Mouse (Mus musculus): ENCODE measurements around the gene A1cf. TPM values are rescaled to one million over a fixed set of nuclear protein-coding genes. Genes with fewer than 3 reads are reported as not detected.

The A1cf gene
- polyA plus RNA-seq, 1 experiment from 2014 or later, result not detected

DNA sequence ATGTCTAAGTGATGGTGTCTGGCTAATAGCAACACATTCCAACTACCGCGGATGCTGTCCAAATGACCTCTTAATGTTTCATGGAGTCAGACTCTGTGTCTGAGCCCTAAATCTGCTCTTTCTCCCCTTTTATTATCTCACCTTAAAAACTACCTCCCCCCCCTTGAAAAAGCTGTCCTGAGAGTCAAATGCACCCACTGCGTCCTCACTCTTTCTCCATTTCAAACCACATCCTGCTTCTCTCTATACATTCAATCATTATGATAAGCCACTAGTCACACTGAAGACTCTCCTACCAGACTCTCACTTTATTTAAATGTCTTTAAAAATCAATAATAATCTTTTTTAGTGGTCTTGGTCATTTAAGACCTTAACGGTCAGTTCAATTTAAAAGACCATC lies 51.8 kb downstream of the A1cf start:
- Histone ChIP-seq H3K36me3 (ENCODE audit: control insufficient read depth, insufficient read depth, low read length) (no peaks in the 10 kb centered on the region), H3K4me1 (ENCODE audit: control insufficient read depth, insufficient read depth, low read length) (no peaks in the 10 kb centered on the region), H3K9me3 (ENCODE audit: control insufficient read depth, low read depth, low read length) (no peaks in the 10 kb centered on the region), H3K27ac (ENCODE audit: low read length) (no peak overlapping the region), H3K9ac (replicated peaks; ENCODE audit: low read depth, low read length) (no peak overlapping the region), H3K4me2 (replicated peaks; ENCODE audit: low read depth, low read length) (no peak overlapping the region), H3K4me3 (ENCODE audit: low read depth, low read length) (no peak overlapping the region), H3K27me3 (ENCODE audit: control insufficient read depth, insufficient read depth, low read length) (no peaks in the 10 kb centered on the region)
- ATAC-seq (ENCODE audit: insufficient number of reproducible peaks, insufficient read depth, low FRiP score, low read depth), result no peak
- WGBS, result 85% methylated on average over 4 of the region's 4 CpGs

DNA sequence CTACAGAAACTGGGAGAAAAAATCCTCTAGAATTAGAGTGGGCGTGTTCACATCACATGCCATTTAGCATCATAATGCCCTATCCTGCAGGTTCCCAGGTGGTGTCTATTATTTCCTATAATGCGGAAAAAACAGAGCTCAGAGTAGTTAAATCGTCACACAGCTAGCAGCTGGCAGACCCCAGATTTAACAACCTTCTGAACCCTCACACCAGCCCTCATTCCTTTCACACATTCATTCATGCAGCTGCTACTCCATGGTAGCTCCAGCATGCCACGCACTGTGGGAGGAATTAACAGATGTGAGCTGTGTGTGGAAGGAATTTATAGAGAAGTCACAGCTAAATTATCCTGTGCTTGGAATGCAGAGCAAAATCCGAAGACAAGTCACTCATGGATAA lies 53.3 kb downstream of the A1cf start:
- no peaks in the 10 kb centered on the region for H3K36me3 ChIP-seq (ENCODE audit: control insufficient read depth, insufficient read depth, low read length)
- WGBS, result 58% methylated on average over 5 of the region's 5 CpGs
- no peak overlapping the region for H3K27ac ChIP-seq (ENCODE audit: low read length)
- no peak overlapping the region for H3K4me2 ChIP-seq (replicated peaks; ENCODE audit: low read depth, low read length)
- H3K9me3 ChIP-seq (ENCODE audit: control insufficient read depth, low read depth, low read length), result no peaks in the 10 kb centered on the region
- no peak overlapping the region for H3K4me3 ChIP-seq (ENCODE audit: low read depth, low read length)
- H3K27me3 ChIP-seq (ENCODE audit: control insufficient read depth, insufficient read depth, low read length), result no peaks in the 10 kb centered on the region
- no peak overlapping the region for H3K9ac ChIP-seq (replicated peaks; ENCODE audit: low read depth, low read length)
- H3K4me1 ChIP-seq (ENCODE audit: control insufficient read depth, insufficient read depth, low read length), result no peaks in the 10 kb centered on the region
- ATAC-seq (ENCODE audit: insufficient number of reproducible peaks, insufficient read depth, low FRiP score, low read depth), result no peak

DNA sequence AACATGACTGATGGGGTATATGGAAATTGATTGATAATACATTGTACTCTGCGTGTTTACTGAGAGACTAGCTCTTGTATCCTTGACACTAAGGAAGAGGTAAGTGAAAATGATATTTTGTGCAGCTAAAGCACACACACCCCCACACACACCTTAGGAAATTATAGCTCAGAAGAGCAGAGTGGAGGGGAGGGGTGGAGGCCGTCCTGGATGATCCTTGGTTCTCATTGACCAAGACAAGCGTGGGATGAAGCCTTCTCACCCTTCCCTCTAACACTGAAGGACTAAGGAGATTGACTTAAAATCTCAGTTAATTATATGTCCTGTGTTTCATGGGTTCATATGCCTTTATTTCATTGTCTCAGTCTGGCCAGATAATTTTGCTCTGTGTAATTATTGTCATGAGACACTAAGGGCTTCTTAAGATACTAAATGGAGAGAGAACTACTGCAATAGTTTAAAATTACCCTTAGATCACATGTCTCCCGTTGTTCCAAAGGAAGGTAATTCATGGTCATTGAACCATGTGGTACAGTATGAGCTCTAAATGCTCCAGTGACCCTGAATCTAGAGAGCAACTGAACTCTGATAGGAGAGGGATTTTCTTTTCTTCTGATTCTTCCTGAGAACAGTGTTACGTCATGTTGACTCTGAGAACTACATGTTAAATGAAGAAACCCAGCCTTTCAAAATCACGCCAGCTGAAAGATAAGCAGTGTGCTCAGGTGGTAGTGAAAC lies 55.2 kb downstream of the A1cf start:
- Histone ChIP-seq H3K4me1 (ENCODE audit: control insufficient read depth, insufficient read depth, low read length) (no peaks in the 10 kb centered on the region), H3K27me3 (ENCODE audit: control insufficient read depth, insufficient read depth, low read length) (no peaks in the 10 kb centered on the region), H3K9ac (replicated peaks; ENCODE audit: low read depth, low read length) (no peak overlapping the region), H3K4me2 (replicated peaks; ENCODE audit: low read depth, low read length) (no peak overlapping the region), H3K4me3 (ENCODE audit: low read depth, low read length) (no peak overlapping the region), H3K36me3 (ENCODE audit: control insufficient read depth, insufficient read depth, low read length) (no peaks in the 10 kb centered on the region), H3K9me3 (ENCODE audit: control insufficient read depth, low read depth, low read length) (no peaks in the 10 kb centered on the region), H3K27ac (ENCODE audit: low read length) (no peak overlapping the region)
- WGBS, result 76% methylated on average over 6 of the region's 6 CpGs
- ATAC-seq (ENCODE audit: insufficient number of reproducible peaks, insufficient read depth, low FRiP score, low read depth), result no peak

DNA sequence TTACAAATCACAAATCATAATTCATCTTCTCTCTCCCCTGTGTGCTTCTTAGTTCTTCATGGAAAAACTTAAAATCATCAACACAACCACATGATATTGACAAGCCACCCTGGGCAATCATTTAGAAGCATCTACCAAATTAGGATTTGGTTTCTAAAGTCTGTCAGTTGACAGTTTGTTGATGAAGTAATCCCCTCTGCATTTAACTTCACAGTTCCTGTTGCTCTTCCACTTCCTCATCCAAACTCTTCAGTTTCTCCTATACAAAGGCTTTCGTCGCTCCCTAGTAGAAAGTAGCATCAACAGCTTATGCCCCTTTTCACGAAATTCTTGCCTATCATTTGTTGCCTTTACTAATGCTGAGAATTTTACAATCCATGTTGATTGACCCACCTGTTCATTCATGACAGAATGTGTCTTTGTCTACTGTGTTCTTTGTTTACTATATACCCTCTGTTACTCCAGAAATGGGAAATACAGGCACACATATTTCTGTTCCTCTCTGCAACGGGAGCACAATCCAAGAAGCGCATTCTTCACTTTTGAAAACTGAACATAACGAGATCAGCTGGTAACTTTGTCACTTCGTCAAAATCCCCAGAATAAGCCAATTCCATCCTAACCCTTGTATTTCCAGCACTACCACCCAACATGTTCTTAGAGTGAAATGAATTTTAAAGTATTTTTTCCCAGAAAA lies 82.4 kb downstream of the A1cf start:
- Histone ChIP-seq H3K4me2 (replicated peaks; ENCODE audit: low read depth, low read length) (no peak overlapping the region), H3K4me3 (ENCODE audit: low read depth, low read length) (no peak overlapping the region), H3K27ac (ENCODE audit: low read length) (no peak overlapping the region), H3K9me3 (ENCODE audit: control insufficient read depth, low read depth, low read length) (no peaks in the 10 kb centered on the region), H3K4me1 (ENCODE audit: control insufficient read depth, insufficient read depth, low read length) (no peaks in the 10 kb centered on the region), H3K9ac (replicated peaks; ENCODE audit: low read depth, low read length) (no peak overlapping the region), H3K36me3 (ENCODE audit: control insufficient read depth, insufficient read depth, low read length) (no peaks in the 10 kb centered on the region), H3K27me3 (ENCODE audit: control insufficient read depth, insufficient read depth, low read length) (no peaks in the 10 kb centered on the region)
- 77% methylated on average over 7 of the region's 7 CpGs for WGBS
- ATAC-seq (ENCODE audit: insufficient number of reproducible peaks, insufficient read depth, low FRiP score, low read depth), result no peak

DNA sequence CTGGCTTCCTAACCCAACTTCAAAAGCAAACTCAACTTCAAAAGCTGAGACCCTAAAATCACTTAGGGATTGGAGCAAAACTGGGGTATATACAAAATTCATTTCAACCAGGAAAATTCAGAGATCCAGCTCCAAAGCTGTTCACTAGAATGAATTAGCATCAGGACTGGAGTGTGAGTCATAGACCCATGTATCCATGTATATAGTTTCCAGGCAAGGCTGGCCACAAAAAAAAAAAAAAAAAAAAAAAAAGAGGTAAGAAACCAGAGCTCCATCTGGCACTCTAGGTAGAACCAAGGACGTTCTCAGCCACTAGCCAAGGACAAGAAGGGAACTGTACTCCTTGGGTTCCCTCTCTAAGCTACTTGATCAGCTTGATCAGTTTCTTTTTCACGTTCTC lies 85.2 kb downstream of the A1cf start:
- 73% methylated on average over 2 of the region's 2 CpGs for WGBS
- H3K27ac ChIP-seq (ENCODE audit: low read length), result no peak overlapping the region

DNA sequence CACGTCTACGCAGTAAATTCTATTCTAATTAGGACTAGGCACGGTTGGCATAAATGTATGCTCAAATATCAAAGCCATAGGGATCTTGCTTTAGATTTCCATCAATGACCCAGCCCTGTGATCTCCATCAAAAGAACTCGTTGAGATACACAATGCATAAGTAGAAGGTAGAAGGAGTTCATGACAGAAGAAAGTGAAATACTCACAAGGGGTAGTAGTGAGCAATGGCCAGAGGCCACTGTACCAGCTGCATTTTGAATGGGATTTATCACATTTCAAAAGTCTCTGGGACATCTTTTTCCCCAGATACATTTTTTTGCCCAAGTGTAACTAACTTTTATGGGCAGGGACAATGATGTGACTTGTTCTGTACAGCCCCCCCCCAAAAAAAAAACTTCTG lies 85.7 kb downstream of the A1cf start:
- Histone ChIP-seq H3K36me3 (ENCODE audit: control insufficient read depth, insufficient read depth, low read length) (no peaks in the 10 kb centered on the region), H3K9ac (replicated peaks; ENCODE audit: low read depth, low read length) (no peak overlapping the region), H3K27ac (ENCODE audit: low read length) (no peak overlapping the region), H3K27me3 (ENCODE audit: control insufficient read depth, insufficient read depth, low read length) (no peaks in the 10 kb centered on the region), H3K4me1 (ENCODE audit: control insufficient read depth, insufficient read depth, low read length) (no peaks in the 10 kb centered on the region), H3K4me3 (ENCODE audit: low read depth, low read length) (no peak overlapping the region), H3K4me2 (replicated peaks; ENCODE audit: low read depth, low read length) (no peak overlapping the region), H3K9me3 (ENCODE audit: control insufficient read depth, low read depth, low read length) (no peaks in the 10 kb centered on the region)
- no peak for ATAC-seq (ENCODE audit: insufficient number of reproducible peaks, insufficient read depth, low FRiP score, low read depth)
- 87% methylated on average over 4 of the region's 4 CpGs for WGBS

More for the DNA sequence above, 85.2 kb downstream of the A1cf start:
- no peaks in the 10 kb centered on the region for H3K4me1 ChIP-seq (ENCODE audit: control insufficient read depth, insufficient read depth, low read length)
- no peak for ATAC-seq (ENCODE audit: insufficient number of reproducible peaks, insufficient read depth, low FRiP score, low read depth)
- no peaks in the 10 kb centered on the region for H3K36me3 ChIP-seq (ENCODE audit: control insufficient read depth, insufficient read depth, low read length)
- no peaks in the 10 kb centered on the region for H3K9me3 ChIP-seq (ENCODE audit: control insufficient read depth, low read depth, low read length)
- no peak overlapping the region for H3K4me2 ChIP-seq (replicated peaks; ENCODE audit: low read depth, low read length)
- H3K9ac ChIP-seq (replicated peaks; ENCODE audit: low read depth, low read length), result no peak overlapping the region
- no peak overlapping the region for H3K4me3 ChIP-seq (ENCODE audit: low read depth, low read length)
- H3K27me3 ChIP-seq (ENCODE audit: control insufficient read depth, insufficient read depth, low read length), result no peaks in the 10 kb centered on the region

DNA sequence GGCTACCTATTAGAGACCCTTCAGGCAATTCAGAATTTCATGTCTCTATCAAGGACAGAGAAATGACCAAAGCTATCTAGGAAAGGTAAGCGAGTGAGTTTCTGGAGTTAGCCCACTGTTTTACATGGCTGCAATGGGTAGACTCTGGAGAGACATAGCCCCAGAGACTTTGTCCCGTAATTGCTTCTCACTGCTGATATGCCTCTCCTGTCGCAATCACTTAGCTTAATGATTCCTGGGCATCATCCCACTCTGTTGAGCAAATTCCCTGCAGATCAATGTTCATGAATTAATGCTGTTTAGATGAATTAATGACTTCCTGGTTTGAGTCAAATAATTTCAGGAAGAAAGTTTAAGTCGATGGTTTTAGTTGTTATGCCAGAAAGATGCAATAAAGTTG lies 86.1 kb downstream of the A1cf start:
- Histone ChIP-seq H3K4me3 (ENCODE audit: low read depth, low read length) (no peak overlapping the region), H3K9me3 (ENCODE audit: control insufficient read depth, low read depth, low read length) (no peaks in the 10 kb centered on the region), H3K9ac (replicated peaks; ENCODE audit: low read depth, low read length) (no peak overlapping the region), H3K4me1 (ENCODE audit: control insufficient read depth, insufficient read depth, low read length) (no peaks in the 10 kb centered on the region), H3K27ac (ENCODE audit: low read length) (no peak overlapping the region), H3K4me2 (replicated peaks; ENCODE audit: low read depth, low read length) (no peak overlapping the region), H3K27me3 (ENCODE audit: control insufficient read depth, insufficient read depth, low read length) (no peaks in the 10 kb centered on the region), H3K36me3 (ENCODE audit: control insufficient read depth, insufficient read depth, low read length) (no peaks in the 10 kb centered on the region)
- no peak for ATAC-seq (ENCODE audit: insufficient number of reproducible peaks, insufficient read depth, low FRiP score, low read depth)
- WGBS, result 83% methylated on average over 4 of the region's 4 CpGs

DNA sequence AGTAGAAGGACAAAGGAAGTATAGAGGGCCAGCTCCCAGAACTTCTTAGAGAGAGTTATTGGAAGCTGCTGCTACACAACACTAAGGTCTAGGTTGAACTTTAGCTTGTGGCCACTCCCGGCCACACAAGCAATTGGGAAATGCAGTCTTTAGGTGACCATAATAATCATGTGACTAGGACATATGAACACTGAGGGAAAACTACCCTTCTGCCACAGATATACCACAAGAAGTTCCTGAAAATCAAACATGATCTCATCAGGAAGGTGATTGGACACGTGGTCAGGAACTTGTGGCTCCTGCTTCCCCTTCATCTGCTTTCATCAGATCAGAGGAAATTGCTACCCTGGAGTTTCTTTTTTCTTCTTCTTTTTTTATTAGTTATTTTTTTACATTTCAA lies 87.8 kb downstream of the A1cf start:
- no peak overlapping the region for H3K4me3 ChIP-seq (ENCODE audit: low read depth, low read length)
- no peaks in the 10 kb centered on the region for H3K36me3 ChIP-seq (ENCODE audit: control insufficient read depth, insufficient read depth, low read length)
- no peak for ATAC-seq (ENCODE audit: insufficient number of reproducible peaks, insufficient read depth, low FRiP score, low read depth)
- no peaks in the 10 kb centered on the region for H3K4me1 ChIP-seq (ENCODE audit: control insufficient read depth, insufficient read depth, low read length)
- H3K27me3 ChIP-seq (ENCODE audit: control insufficient read depth, insufficient read depth, low read length), result no peaks in the 10 kb centered on the region
- 67% methylated on average over 2 of the region's 2 CpGs for WGBS
- H3K9me3 ChIP-seq (ENCODE audit: control insufficient read depth, low read depth, low read length), result no peaks in the 10 kb centered on the region
- H3K27ac ChIP-seq (ENCODE audit: low read length), result no peak overlapping the region
- no peak overlapping the region for H3K9ac ChIP-seq (replicated peaks; ENCODE audit: low read depth, low read length)
- H3K4me2 ChIP-seq (replicated peaks; ENCODE audit: low read depth, low read length), result no peak overlapping the region

Measured in stomach, embryonic 14.5 days (tissue).